Mouse (Mus musculus) heart, postnatal 0 days (tissue): ENCODE results near the gene Mtmr10. TPM values are rescaled to one million over a fixed set of nuclear protein-coding genes. Genes with fewer than 3 reads are reported as not detected.

Source experiments
- ATAC-seq: fragments of 200-750 bp; cut with Nextera tagmentation; 2 replicates; pipeline ENCODE4 v1.8.0; 2017; ENCODE audit warnings: low read depth, moderate number of reproducible peaks, moderate library complexity; ENCODE audit not compliant: insufficient read depth
- DNase-seq: peaks from one replicate; pipeline ENCODE4 v3.0.0-alpha.2; 2016; ENCODE audit warnings: low spot score
- H3K27ac ChIP-seq: fragments of 300-500 bp; sonication (generic); 2 replicates; pipeline ENCODE4 v1.5.1; 2014; ENCODE audit warnings: low read depth, mild to moderate bottlenecking
- H3K27me3 ChIP-seq: fragments of 300-500 bp; sonication (generic); 2 replicates; pipeline ENCODE4 v1.6.1; 2014; ENCODE audit warnings: low read length, mixed read lengths; ENCODE audit not compliant: control insufficient read depth, insufficient read depth
- H3K36me3 ChIP-seq: fragments of 300-500 bp; sonication (generic); replicated peaks from 2 replicates; pipeline ENCODE4 v1.6.1; 2014; ENCODE audit warnings: low read length, mixed read lengths; ENCODE audit not compliant: control insufficient read depth, insufficient read depth
- H3K4me1 ChIP-seq: fragments of 300-500 bp; sonication (generic); 2 replicates; pipeline ENCODE4 v1.6.1; 2014; ENCODE audit warnings: antibody characterized with exemption; ENCODE audit not compliant: control insufficient read depth, insufficient read depth
- H3K4me2 ChIP-seq: fragments of 300-500 bp; sonication (generic); 2 replicates; pipeline ENCODE4 v1.6.1; 2014; ENCODE audit warnings: low read depth, mild to moderate bottlenecking, low read length, moderate library complexity
- H3K4me3 ChIP-seq: fragments of 300-500 bp; sonication (generic); 2 replicates; pipeline ENCODE4 v1.5.1; 2014; ENCODE audit warnings: low read depth, low read length
- H3K9ac ChIP-seq: fragments of 300-500 bp; sonication (generic); replicated peaks from 2 replicates; pipeline ENCODE4 v1.6.1; 2014; ENCODE audit warnings: low read depth, low read length, mixed read lengths
- H3K9me3 ChIP-seq: fragments of 300-500 bp; sonication (generic); replicated peaks from 2 replicates; pipeline ENCODE4 v1.6.1; 2016; ENCODE audit warnings: low read length; ENCODE audit not compliant: control insufficient read depth
- CTCF ChIP-seq: IDR thresholded peaks from 2 replicates; pipeline ENCODE4 v1.5.1; 2016; ENCODE audit warnings: antibody characterized with exemption, control low read depth, low read depth
- EP300 ChIP-seq: IDR thresholded peaks from 2 replicates; pipeline ENCODE4 v1.6.1; 2016; ENCODE audit warnings: antibody characterized with exemption, low read depth
- WGBS: fragments of 180-500 bp; shearing (Covaris S2); extraction: QIAGEN DNeasy Blood & Tissue Kit; methylation state at CpG from one replicate; pipeline ENCODE4 v1.1.7; 2014; 5-methylcytosine and 5-hydroxymethylcytosine counted together
- polyA plus RNA-seq: library from polyadenylated mRNA; unstranded; fragments of >200 nt; fragmentation: Nextera tagmentation; extraction: Ambion mirVana; gene quantifications from 2 replicates; pipeline ENCODE4 v1.2.1, GENCODE M21; 2015
- total RNA-seq: library from RNA; depleted of rRNA; stranded (reverse); fragments of >200 nt; gene quantifications from 2 replicates; pipeline ENCODE4 v1.2.3, GENCODE M21; 2014; ENCODE audit warnings: low replicate concordance

The Mtmr10 gene
- total and polyA plus RNA-seq, 2 experiments from 2014 or later: 4.1 to 5.3 TPM

- Histone ChIP-seq H3K4me3 (no peak overlapping the region), H3K4me2 (no peak overlapping the region), H3K9ac (no peak overlapping the region), H3K9me3 (no peaks in the 10 kb centered on the region), H3K27ac (no peak overlapping the region), H3K4me1 (no peaks in the 10 kb centered on the region), H3K36me3 (no peaks in the 10 kb centered on the region), H3K27me3 (no peaks in the 10 kb centered on the region)
- 63% methylated on average over 4 of the region's 4 CpGs for WGBS
- DNase-seq (no peak), ATAC-seq (no peak)
- TF ChIP-seq CTCF (no peak), EP300 (no peak)
Measured at GRCm38 (mm10) chr7:64242424-64242823, 45.0 kb upstream of the Mtmr10 start.

GRCm38 (mm10) chr7:64244371-64244770 lies 43.1 kb upstream of the Mtmr10 start:
- no peak for TF ChIP-seq EP300
- no peak for TF ChIP-seq CTCF
- Histone ChIP-seq H3K27ac (no peak overlapping the region), H3K9me3 (no peaks in the 10 kb centered on the region), H3K9ac (no peak overlapping the region), H3K36me3 (no peaks in the 10 kb centered on the region), H3K4me1 (no peaks in the 10 kb centered on the region; the same call in 1 of the 2 replicates), H3K4me3 (no peak overlapping the region), H3K27me3 (no peaks in the 10 kb centered on the region), H3K4me2 (no peak overlapping the region)
- WGBS: 83% methylated on average over 6 of the region's 6 CpGs
- no peak for DNase-seq
- no peak for ATAC-seq

GRCm38 (mm10) chr7:64246713-64247112 lies 40.7 kb upstream of the Mtmr10 start:
- H3K4me1 ChIP-seq: peaks cover 4% of the 10 kb centered on the region
- TF ChIP-seq EP300 (no peak), CTCF (no peak)
- DNase-seq: no peak
- H3K9ac ChIP-seq: no peak overlapping the region
- H3K9me3 ChIP-seq: no peaks in the 10 kb centered on the region
- no peak overlapping the region for H3K27ac ChIP-seq
- 73% methylated on average over 4 of the region's 4 CpGs for WGBS
- no peaks in the 10 kb centered on the region for H3K27me3 ChIP-seq
- H3K36me3 ChIP-seq: no peaks in the 10 kb centered on the region
- ATAC-seq: no peak
- H3K4me2 ChIP-seq: no peak overlapping the region
- H3K4me3 ChIP-seq: no peak overlapping the region

GRCm38 (mm10) chr7:64248352-64248751 lies 39.1 kb upstream of the Mtmr10 start:
- Histone ChIP-seq H3K9me3 (no peaks in the 10 kb centered on the region), H3K27ac (no peak overlapping the region), H3K36me3 (no peaks in the 10 kb centered on the region), H3K4me3 (no peak overlapping the region), H3K4me2 (no peak overlapping the region), H3K9ac (no peak overlapping the region), H3K27me3 (no peaks in the 10 kb centered on the region), H3K4me1 (peaks cover 4% of the 10 kb centered on the region)
- 81% methylated on average over 1 of the region's 1 CpGs for WGBS
- ATAC-seq (no peak), DNase-seq (no peak)
- no peak for TF ChIP-seq EP300
- no peak for TF ChIP-seq CTCF

GRCm38 (mm10) chr7:64249715-64250114 lies 37.7 kb upstream of the Mtmr10 start:
- no peak overlapping the region for H3K4me3 ChIP-seq
- WGBS: 18% methylated on average over 4 of the region's 4 CpGs
- DNase-seq (no peak), ATAC-seq (no peak)
- H3K4me2 ChIP-seq: no peak overlapping the region
- H3K27ac ChIP-seq: no peak overlapping the region
- H3K9ac ChIP-seq: no peak overlapping the region
- TF ChIP-seq EP300 (no peak), CTCF (no peak)
- peaks cover 4% of the 10 kb centered on the region for H3K4me1 ChIP-seq
- H3K36me3 ChIP-seq: no peaks in the 10 kb centered on the region
- no peaks in the 10 kb centered on the region for H3K9me3 ChIP-seq
- H3K27me3 ChIP-seq: no peaks in the 10 kb centered on the region

GRCm38 (mm10) chr7:64250417-64250816 lies 37.0 kb upstream of the Mtmr10 start:
- Histone ChIP-seq H3K36me3 (no peaks in the 10 kb centered on the region), H3K27ac (no peak overlapping the region), H3K4me1 (peaks cover 4% of the 10 kb centered on the region), H3K4me2 (no peak overlapping the region), H3K4me3 (no peak overlapping the region), H3K9me3 (no peaks in the 10 kb centered on the region), H3K9ac (no peak overlapping the region), H3K27me3 (no peaks in the 10 kb centered on the region)
- DNase-seq: no peak
- 83% methylated on average over 7 of the region's 7 CpGs for WGBS
- no peak for TF ChIP-seq CTCF
- no peak for TF ChIP-seq EP300
- no peak for ATAC-seq
